Mouse (Mus musculus) hindbrain, embryonic 16.5 days (tissue): ENCODE results near the gene Doc2g. TPM values are rescaled to one million over a fixed set of nuclear protein-coding genes. Genes with fewer than 3 reads are reported as not detected.

Source experiments
- ATAC-seq: fragments of 200-750 bp; cut with Nextera tagmentation; 2 replicates; pipeline ENCODE4 v1.8.0; 2017; ENCODE audit warnings: moderate TSS enrichment, moderate library complexity
- H3K27ac ChIP-seq: fragments of 300-500 bp; sonication (generic); 2 replicates; pipeline ENCODE4 v1.5.1; 2014; ENCODE audit warnings: low read depth, mild to moderate bottlenecking, control low read depth, low read length, moderate library complexity
- H3K27me3 ChIP-seq: fragments of 300-500 bp; sonication (generic); replicated peaks from 2 replicates; pipeline ENCODE4 v1.6.1; 2014; ENCODE audit warnings: low read length; ENCODE audit not compliant: control insufficient read depth, insufficient read depth
- H3K36me3 ChIP-seq: fragments of 300-500 bp; sonication (generic); 2 replicates; pipeline ENCODE4 v1.6.1; 2014; ENCODE audit warnings: mild to moderate bottlenecking, low read length, moderate library complexity, mixed read lengths; ENCODE audit not compliant: control insufficient read depth, insufficient read depth
- H3K4me1 ChIP-seq: fragments of 300-500 bp; sonication (generic); 2 replicates; pipeline ENCODE4 v1.6.1; 2014; ENCODE audit warnings: low read depth, low read length; ENCODE audit not compliant: control insufficient read depth, insufficient read depth
- H3K4me2 ChIP-seq: fragments of 300-500 bp; sonication (generic); 2 replicates; pipeline ENCODE4 v1.6.1; 2014; ENCODE audit warnings: mild to moderate bottlenecking, low read length, control low read depth, moderate library complexity
- H3K4me3 ChIP-seq: fragments of 300-500 bp; sonication (generic); 2 replicates; pipeline ENCODE4 v1.5.1; 2014; ENCODE audit warnings: mild to moderate bottlenecking, low read length, control low read depth, moderate library complexity
- H3K9ac ChIP-seq: fragments of 300-500 bp; sonication (generic); 2 replicates; pipeline ENCODE4 v1.6.1; 2014; ENCODE audit warnings: low read depth, mild to moderate bottlenecking, control low read depth, low read length, moderate library complexity
- H3K9me3 ChIP-seq: fragments of 300-500 bp; sonication (generic); 2 replicates; pipeline ENCODE4 v1.6.1; 2014; ENCODE audit warnings: mild to moderate bottlenecking, low read length, moderate library complexity; ENCODE audit not compliant: control insufficient read depth
- WGBS: fragments of 180-500 bp; shearing (Covaris S2); extraction: QIAGEN DNeasy Blood & Tissue Kit; methylation state at CpG from one replicate; pipeline ENCODE4 v1.1.7; 2014; 5-methylcytosine and 5-hydroxymethylcytosine counted together
- polyA plus RNA-seq: library from polyadenylated mRNA; unstranded; fragments of >200 nt; fragmentation: Nextera tagmentation; extraction: Ambion mirVana; gene quantifications from 2 replicates; pipeline ENCODE4 v1.2.1, GENCODE M21; 2015

The Doc2g gene
- polyA plus RNA-seq, 1 experiment from 2014 or later, result 4.9 TPM

DNA sequence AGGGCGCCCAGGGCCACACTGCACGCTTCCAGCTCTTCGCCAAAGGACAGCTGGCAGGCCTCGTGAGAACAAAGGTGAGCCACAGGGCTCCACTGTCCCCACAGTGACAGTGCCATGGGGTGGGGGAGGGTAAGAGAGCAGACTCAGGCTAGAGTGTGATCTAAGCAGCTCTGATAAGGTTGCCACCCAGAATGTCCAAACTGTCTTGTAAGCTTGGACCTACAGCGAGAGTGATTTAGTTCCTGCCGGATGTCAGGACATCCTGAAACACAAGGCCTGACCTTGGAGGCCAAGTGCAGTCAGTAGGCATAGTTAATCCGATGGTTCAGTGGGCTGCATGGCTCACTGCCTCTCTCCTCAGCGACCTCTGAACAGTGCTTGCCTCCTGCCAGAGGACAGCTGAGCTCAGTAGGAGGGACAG is 17.8 kb upstream of the Doc2g start:
- Histone ChIP-seq H3K27ac (no peak overlapping the region), H3K4me1 (peaks cover 3% of the 10 kb centered on the region; the same call in 1 of the 2 replicates), H3K4me3 (no peak overlapping the region), H3K9ac (no peak overlapping the region), H3K27me3 (no peaks in the 10 kb centered on the region), H3K36me3 (no peaks in the 10 kb centered on the region), H3K4me2 (no peak overlapping the region), H3K9me3 (no peaks in the 10 kb centered on the region)
- ATAC-seq, result no peak
- WGBS, result 20% methylated on average over 8 of the region's 8 CpGs

DNA sequence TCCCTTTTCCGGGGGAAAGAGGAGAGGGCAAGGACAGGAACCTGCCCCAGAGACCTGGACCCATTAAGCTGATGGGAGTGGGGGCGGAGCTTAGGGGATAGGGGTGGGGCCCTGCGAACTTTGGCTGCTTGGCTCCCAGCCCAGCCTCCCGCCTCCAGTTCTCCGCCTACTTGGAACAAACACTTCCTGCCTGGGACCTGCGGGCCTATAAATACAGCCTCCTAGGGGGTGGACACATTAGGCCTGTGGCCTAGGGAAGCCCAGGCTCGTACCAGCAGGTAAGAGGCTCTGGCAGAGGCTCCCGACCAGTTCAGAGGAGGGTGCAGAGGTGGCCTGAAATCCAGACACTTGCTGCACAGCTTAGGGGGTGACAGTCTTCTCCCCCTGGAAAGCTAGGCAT is 16.8 kb upstream of the Doc2g start, which contains the start of gene Acy3:
TSS of gene Acy3 (plus strand) at position 237 of the 400 bp plus-strand sequence.
- H3K27ac ChIP-seq, result no peak within 1 kb of the TSS
- H3K4me3 ChIP-seq, result no peak within 1 kb of the TSS
- no peak within 1 kb of the TSS; the same call in 1 of the 2 replicates for H3K9ac ChIP-seq
- H3K27me3 ChIP-seq, result no peaks in the 10 kb centered on the region
- ATAC-seq, result peak; percentile 51; the same call in 1 of the 2 replicates
- peaks cover 3% of the 10 kb centered on the region; the same call in 1 of the 2 replicates for H3K4me1 ChIP-seq
- 13% methylated on average over 7 of the region's 8 CpGs for WGBS
- H3K9me3 ChIP-seq, result no peaks in the 10 kb centered on the region
- no peaks in the 10 kb centered on the region for H3K36me3 ChIP-seq
- H3K4me2 ChIP-seq, result no peak within 1 kb of the TSS

DNA sequence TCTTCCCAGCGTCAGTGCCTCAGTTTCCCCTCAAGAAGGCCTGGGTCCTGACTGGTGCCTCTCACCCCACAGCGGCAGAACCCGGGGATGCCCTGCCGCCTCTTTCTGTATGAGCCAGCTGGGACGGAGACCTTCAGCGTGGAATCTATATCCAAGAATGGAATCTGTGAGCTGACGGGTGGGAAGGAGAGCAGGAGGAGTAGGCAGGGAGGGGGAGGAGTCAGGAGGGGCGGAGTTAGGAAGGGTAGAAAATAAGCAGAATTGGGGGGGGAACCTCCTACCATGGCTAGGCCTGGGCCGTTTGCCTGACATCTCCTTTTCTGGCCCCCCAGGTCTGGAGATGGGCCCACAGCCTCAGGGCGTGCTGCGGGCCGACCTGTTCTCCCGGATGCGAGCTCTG is 15.0 kb upstream of the Doc2g start:
- H3K9ac ChIP-seq, result no peak overlapping the region
- no peaks in the 10 kb centered on the region for H3K9me3 ChIP-seq
- H3K4me3 ChIP-seq, result no peak overlapping the region
- ATAC-seq, result no peak
- H3K4me1 ChIP-seq, result peaks cover 3% of the 10 kb centered on the region; the same call in 1 of the 2 replicates
- no peak overlapping the region for H3K27ac ChIP-seq
- H3K36me3 ChIP-seq, result no peaks in the 10 kb centered on the region
- H3K27me3 ChIP-seq, result no peaks in the 10 kb centered on the region
- WGBS, result 92% methylated on average over 14 of the region's 14 CpGs
- H3K4me2 ChIP-seq, result no peak overlapping the region

DNA sequence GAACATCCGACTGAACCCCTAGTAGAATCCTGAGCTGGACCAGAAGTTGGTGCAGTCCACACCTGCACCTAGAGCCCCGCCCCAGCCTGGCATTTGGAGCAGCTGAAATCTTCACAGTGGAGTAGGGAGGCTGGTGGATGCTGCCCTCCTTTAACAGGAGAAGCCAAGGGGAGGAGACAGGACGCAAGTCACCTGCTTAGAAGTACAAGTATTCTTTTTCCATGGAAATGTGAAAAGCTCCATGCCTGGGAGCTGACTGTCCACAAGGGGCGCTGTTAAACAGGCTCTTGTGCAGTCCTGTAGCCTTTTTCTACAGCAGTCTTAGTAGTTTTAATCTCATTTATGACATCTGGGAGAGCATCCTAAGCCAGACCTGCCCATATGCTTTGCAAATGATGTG is 14.4 kb upstream of the Doc2g start:
- Histone ChIP-seq H3K4me1 (peaks cover 3% of the 10 kb centered on the region; the same call in 1 of the 2 replicates), H3K9me3 (no peaks in the 10 kb centered on the region), H3K27me3 (no peaks in the 10 kb centered on the region), H3K36me3 (no peaks in the 10 kb centered on the region), H3K4me2 (no peak overlapping the region), H3K4me3 (no peak overlapping the region), H3K27ac (no peak overlapping the region), H3K9ac (no peak overlapping the region)
- 88% methylated on average over 4 of the region's 4 CpGs for WGBS
- ATAC-seq, result no peak

DNA sequence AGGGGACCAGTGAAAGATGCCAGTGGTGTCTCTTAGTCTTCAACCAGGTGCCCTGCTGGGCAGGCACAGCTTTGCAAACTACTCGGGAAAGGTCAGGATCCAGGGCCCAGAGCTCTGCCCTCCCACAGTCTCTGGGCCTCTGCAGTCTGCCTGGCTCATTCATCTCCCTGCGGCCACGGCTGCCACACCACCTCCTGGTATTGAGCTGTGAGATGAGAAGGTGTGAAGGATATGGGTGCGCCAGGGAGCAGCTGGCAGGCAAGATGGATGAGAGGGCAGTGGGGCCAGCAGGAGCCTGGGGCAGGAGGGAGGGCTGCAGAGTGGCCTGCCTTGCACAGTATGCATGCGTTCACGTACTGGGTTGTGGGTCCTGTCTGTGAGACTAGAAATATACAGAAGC is 12.3 kb upstream of the Doc2g start:
- Histone ChIP-seq H3K27ac (no peak overlapping the region), H3K9ac (no peak overlapping the region), H3K4me3 (no peak overlapping the region), H3K4me2 (no peak overlapping the region), H3K9me3 (no peaks in the 10 kb centered on the region), H3K4me1 (no peaks in the 10 kb centered on the region; the same call in 1 of the 2 replicates), H3K36me3 (no peaks in the 10 kb centered on the region), H3K27me3 (no peaks in the 10 kb centered on the region)
- WGBS, result 52% methylated on average over 6 of the region's 6 CpGs
- ATAC-seq, result no peak

DNA sequence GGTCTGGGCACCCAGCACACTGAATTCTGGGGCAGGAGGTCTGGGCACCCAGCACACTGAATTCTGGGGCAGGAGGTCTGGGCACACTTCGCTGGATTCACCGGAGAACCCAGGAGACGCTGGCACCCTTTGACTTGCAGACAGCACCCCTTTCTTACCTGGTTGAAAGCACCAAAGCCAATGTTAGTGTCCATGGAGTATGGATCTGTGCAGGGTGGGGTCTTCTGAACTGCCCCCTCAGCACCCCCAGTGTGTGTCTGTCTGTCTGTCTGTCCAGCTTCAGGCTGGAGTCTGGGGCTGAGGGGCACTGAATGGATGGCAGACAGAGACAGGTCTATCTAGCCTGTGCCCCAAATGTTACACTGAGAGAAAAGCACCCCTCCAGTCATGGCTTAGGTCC is 11.6 kb upstream of the Doc2g start:
- ATAC-seq, result no peak
- no peaks in the 10 kb centered on the region for H3K27me3 ChIP-seq
- no peak overlapping the region for H3K4me3 ChIP-seq
- no peaks in the 10 kb centered on the region for H3K36me3 ChIP-seq
- H3K9ac ChIP-seq, result no peak overlapping the region
- H3K4me2 ChIP-seq, result no peak overlapping the region
- 93% methylated on average over 3 of the region's 3 CpGs for WGBS
- no peaks in the 10 kb centered on the region; the same call in 1 of the 2 replicates for H3K4me1 ChIP-seq
- no peaks in the 10 kb centered on the region for H3K9me3 ChIP-seq
- H3K27ac ChIP-seq, result no peak overlapping the region

DNA sequence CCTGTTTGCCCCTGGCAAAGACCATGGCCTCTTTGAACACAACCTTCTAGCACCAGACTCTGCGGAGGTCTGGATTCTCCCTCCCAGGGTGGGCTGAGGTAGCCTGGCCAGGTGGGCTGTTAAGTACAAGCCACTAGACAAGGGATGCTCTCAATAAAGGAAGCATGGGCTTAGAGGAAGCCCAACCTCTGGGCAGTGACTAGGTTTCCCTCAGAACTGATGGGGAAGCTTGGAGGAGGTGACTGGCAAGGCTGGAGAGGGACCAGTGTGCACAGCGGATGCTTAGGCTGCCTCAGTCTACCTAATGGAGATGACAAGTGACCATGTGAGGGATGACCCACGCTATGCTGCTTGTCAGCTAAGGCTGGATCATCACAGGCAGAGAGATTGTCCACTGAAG is 11.1 kb upstream of the Doc2g start:
- Histone ChIP-seq H3K27me3 (no peaks in the 10 kb centered on the region), H3K36me3 (no peaks in the 10 kb centered on the region), H3K27ac (no peak overlapping the region), H3K4me3 (no peak overlapping the region), H3K9me3 (no peaks in the 10 kb centered on the region), H3K4me1 (no peaks in the 10 kb centered on the region), H3K4me2 (no peak overlapping the region), H3K9ac (no peak overlapping the region)
- ATAC-seq, result no peak
- 84% methylated on average over 3 of the region's 3 CpGs for WGBS

DNA sequence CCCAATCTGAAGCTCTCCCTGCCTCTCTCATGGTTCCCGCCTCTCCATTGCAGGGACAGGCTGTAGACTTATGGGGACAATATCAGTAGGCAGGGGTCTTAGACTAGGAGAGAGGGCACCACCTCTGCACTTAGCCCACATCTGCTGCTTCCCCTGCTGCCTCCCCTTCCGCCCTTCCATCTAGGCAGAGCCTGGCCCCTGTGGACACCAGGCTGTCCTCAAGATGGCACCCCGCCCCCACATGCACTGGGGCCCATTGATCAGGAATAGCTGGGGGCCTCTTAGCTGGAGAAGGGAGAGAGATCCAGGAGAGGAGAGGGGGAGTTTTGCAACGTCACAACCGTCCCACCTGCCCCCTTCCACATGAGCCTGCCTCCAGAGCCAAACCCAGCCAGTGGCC is 10.7 kb upstream of the Doc2g start, which contains the start of gene Tbx10:
TSS of gene Tbx10 (plus strand) at position 337 of the 400 bp plus-strand sequence.
- H3K27ac ChIP-seq, result no peak within 1 kb of the TSS
- H3K9ac ChIP-seq, result no peak within 1 kb of the TSS
- no peak for ATAC-seq
- 52% methylated on average over 5 of the region's 5 CpGs for WGBS
- H3K9me3 ChIP-seq, result no peaks in the 10 kb centered on the region
- no peaks in the 10 kb centered on the region for H3K27me3 ChIP-seq
- no peak within 1 kb of the TSS for H3K4me2 ChIP-seq
- no peaks in the 10 kb centered on the region for H3K36me3 ChIP-seq
- H3K4me3 ChIP-seq, result no peak within 1 kb of the TSS
- H3K4me1 ChIP-seq, result no peaks in the 10 kb centered on the region

DNA sequence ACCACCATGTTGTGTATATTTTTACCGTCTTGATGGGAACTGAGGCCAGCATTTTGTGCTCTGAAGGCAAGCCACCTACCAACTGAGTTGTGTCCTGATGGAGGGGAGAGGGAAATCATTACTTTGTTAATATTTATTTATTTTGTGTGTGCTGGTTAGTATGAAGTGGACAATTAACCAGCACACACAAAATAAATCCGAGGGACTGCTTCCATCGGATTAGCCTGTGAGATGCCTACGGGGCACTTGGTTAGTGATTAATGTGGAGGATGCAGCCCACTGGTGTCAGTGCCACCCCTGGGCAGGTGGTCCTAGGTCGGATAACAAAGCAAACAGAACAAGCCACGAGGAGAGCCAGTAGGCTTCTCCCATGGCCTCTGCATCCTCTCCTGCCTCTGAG is 8.2 kb upstream of the Doc2g start:
- Histone ChIP-seq H3K9ac (no peak overlapping the region), H3K4me2 (no peak overlapping the region), H3K27me3 (no peaks in the 10 kb centered on the region), H3K27ac (no peak overlapping the region), H3K36me3 (no peaks in the 10 kb centered on the region), H3K4me1 (no peaks in the 10 kb centered on the region), H3K4me3 (no peak overlapping the region), H3K9me3 (no peaks in the 10 kb centered on the region)
- WGBS, result 72% methylated on average over 6 of the region's 6 CpGs
- no peak for ATAC-seq

DNA sequence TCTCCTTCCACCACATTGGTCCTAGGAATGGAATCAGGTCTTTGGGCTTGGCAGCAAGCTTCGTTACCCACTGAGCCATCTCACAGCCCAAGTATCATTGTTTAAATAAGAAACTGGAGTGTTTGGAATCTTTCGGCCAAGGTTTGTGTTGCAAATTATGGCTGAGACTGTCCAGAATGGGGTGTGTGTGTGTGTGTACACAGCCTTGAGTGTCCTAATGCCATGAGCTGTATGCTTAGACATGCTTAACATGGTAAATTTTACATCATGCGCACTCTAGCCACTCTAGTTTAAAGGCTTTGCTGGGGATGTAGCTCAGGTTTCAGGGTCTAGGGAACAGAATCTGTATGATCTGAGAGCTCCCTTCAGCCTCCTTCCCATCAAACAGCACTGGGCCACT is 7.6 kb upstream of the Doc2g start:
- Histone ChIP-seq H3K36me3 (no peaks in the 10 kb centered on the region), H3K27me3 (no peaks in the 10 kb centered on the region), H3K4me1 (no peaks in the 10 kb centered on the region), H3K9me3 (no peaks in the 10 kb centered on the region), H3K4me2 (no peak overlapping the region), H3K9ac (no peak overlapping the region), H3K27ac (no peak overlapping the region), H3K4me3 (no peak overlapping the region)
- ATAC-seq, result no peak
- WGBS, result 83% methylated on average over 3 of the region's 3 CpGs
